Mouse (Mus musculus): Measurements from ENCODE around the gene Ccdc65.
A peak's percentile ranks its signal among the peaks of the same experiment; 100 is the strongest.

Gene Ccdc65

DNA sequence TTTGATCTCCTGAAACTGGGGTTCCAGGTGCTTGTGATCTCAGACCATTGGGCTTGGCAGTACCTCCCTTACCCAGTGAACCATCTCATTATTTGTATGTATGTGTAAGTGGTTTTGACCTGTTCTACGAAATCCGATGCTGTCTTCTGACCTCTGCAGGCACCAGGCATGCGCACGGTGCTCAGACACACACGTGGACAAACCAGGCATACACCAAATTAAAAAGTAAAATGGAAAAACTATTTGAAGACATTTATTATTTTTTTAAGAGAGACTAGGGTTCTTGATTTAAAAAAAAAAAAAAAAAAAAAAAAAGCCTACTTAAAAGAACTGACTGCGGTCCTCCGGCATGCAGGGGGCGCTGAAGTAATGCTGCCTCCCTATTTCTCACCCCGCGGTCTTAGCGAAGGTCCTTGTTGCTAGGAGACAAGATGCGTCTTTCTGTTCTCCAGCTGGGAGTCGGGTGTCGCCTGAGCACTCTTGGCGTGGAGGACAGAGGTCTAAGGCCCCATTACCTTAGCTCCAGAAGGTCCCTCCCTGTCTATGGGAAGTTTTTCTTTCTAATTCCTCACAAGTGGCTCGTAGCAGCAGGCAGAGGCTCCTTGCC is at the start of gene Ccdc65:
Gene Ccdc65 (plus strand): TSS at position 442 of the 607 bp plus-strand sequence.
- peak; percentile 57 to 74 for DNase-seq (ENCODE audit: low read depth in 1 of 2, low spot score in 2 of 2)

DNA sequence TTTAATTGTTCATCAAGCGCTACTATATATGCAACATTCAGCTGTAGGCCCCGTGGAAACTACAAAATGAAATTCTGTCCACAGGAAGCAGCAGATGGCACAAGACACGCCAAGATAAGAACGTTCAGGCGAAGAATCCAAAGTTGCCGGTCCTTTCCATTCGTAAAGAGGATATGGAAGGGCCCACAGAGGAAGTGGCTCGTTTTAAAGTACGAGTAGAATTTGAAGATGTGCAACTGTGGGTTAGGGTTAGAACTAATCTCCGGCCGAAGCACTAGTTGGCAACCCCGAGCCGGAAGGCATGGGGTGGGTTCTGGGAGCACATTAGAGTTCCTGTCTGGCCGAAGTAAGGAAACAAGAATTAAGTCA is 45.8 kb upstream of the Ccdc65 start:
- DNase-seq (ENCODE audit: low read depth in 1 of 2, low spot score in 2 of 2): no peak

DNA sequence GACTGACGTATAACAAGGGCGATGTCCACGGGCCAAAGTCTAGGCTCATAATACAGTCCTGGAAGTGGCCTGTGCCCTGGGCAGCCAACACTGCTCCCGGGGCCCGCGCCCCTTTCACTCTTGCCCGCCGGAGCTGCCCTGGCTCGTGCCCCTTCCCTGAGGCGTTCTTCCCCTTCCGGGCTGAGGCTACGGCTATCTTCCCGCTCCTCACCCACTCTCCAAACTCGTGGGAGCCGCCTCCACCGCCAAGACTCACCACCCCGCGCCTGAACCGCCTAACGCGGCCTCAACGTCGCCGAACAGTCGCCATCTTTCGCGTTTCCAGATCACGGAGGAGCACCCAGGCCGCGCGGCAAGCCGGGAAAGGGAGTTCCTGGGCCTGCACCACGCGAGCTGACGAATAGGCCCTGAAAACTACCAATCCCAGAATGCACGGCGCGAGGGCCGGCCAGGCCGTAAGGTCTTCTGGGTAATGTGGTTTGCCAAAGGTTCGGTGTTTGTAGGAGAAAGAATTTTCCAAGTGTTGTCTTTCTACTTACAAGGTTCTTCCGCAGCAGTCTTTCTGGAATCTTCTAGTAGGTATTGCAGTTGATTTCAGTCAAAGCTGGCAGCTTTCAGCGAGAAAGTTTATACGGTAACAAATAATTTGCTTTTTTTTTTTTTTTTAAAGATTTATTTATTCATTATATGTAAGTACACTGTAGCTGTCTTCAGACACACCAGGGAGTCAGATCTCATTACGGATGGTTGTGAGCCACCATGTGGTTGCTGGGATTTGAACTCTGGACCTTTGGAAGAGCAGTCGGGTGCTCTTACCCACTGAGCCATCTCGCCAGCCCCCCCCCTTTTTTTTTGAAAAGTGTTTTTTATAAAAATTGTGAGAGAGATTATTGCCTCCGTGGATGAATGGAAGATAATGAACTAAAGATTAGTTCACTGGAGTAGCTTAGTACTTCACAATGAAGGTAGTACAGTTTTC is 45.2 kb upstream of the Ccdc65 start, which contains the start of gene Ddx23:
Gene Ddx23 (minus strand): TSS at position 328 of the 979 bp plus-strand sequence.
- DNase-seq (ENCODE audit: low read depth in 1 of 2, low spot score in 2 of 2): peak; percentile 79 to 88

DNA sequence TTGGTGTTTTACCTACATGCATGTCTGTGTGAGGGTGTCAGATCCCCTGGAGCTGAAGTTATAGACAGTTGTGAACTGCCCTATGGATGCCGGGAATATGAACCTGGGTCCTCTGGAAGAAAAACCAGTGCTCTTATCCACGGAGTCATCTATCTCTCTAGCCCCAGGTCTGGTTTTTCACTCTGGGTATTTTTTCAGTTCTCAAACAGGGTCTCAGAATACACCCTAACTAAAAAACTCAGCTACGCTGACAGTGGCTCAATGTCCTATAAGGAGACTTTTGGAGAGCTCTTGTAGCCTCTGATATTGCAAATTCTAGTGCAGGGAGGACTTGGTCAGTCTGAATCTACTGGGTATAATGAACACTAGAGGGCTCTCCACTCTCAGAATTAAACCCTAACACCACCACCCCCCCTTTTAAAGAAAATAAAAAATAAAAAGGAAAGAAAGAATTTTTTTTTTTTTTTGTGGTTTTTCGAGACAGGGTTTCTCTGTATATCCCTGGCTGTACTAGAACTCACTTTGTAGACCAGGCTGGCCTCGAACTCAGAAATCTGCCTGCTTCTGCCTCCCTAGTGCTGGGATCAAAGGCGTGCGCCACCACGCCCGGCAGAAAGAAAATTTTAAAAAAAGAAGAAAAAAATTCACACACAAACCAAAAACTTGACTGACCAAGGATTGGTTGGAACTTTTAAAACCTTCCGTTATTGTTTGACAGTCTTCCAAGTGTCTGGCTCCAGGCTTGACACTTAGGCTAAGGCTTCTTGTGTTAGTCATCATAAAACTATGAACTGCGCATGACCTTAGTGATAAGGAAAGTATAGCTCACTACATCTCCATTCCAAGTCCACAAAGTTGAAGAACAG is 43.7 kb upstream of the Ccdc65 start:
- no peak for DNase-seq (ENCODE audit: low read depth in 1 of 2, low spot score in 2 of 2)

DNA sequence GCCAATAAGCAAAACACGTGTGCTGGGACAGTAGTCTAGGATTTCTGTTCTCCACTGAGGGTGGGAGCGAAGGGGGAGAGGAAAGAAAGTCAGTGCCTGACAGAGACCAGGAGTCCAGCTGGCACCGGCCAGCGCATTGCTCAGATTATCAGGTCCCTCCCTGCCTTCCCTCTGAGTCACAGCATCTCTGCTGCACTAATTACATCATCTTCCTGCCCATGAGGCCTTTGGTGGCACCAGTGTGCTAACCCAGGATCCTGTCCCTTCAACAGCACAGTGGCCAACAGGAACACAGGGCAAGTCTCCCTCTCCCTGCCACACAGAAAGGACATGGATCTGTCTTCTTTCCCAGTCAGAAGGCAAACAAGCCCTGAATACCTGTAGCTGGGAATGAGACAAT is 35.4 kb upstream of the Ccdc65 start:
- DNase-seq (ENCODE audit: low read depth in 1 of 2, low spot score in 2 of 2): no peak

DNA sequence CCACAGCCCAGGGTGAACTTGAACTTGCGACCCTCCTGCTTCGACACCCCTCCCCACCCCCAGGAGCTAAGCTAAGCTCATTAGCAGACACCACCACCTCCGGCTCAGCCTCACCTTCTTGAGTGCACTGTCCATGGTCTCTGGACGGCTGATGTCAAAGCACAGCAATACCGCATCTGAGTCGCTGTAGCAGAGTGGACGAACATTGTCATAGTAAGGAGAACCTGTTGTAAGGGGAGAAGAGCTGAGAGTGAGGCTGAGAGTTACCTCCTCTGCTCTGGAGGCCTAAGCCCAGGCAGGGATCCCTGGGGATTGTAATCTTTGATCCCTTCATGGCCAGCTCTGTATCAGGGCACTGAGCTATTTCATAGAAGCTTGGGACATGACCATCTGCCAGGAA is 34.3 kb upstream of the Ccdc65 start:
- DNase-seq (ENCODE audit: low read depth in 1 of 2, low spot score in 2 of 2): no peak

DNA sequence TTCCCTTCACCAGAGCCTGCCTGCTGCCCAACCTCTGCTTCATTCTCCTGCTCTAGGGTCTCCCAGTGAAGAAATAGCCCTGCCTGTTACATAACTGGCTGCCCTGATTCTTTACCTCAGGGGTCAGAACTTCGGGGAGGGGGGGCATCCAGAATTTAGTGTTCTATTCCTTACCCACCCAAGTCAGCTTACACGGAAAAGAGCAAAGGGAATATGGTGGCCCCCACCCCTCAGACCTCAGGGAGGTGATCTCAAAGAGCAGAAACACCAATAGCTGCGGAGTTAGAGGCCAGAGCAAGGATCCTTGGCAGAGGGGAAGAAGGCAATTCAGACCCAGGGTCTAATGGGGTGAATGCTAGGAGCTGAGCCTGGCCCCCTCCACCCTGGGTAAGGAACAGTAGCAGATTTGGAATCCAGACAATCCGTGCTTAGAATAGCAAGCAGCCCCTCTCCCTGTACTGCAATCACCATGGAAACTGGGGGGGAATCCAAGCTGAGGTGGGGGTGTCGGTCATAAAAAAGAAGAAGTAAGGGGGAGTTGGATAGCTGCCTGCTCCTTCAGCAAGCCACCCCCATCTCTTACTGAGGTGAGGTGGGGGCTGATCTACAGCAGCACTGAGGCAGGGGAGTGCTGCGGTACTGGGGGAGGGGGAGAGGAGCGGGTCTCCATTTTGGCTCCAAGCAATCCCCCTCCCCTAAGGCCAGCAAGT is 33.6 kb upstream of the Ccdc65 start:
- no peak for DNase-seq (ENCODE audit: low read depth in 1 of 2, low spot score in 2 of 2)

DNA sequence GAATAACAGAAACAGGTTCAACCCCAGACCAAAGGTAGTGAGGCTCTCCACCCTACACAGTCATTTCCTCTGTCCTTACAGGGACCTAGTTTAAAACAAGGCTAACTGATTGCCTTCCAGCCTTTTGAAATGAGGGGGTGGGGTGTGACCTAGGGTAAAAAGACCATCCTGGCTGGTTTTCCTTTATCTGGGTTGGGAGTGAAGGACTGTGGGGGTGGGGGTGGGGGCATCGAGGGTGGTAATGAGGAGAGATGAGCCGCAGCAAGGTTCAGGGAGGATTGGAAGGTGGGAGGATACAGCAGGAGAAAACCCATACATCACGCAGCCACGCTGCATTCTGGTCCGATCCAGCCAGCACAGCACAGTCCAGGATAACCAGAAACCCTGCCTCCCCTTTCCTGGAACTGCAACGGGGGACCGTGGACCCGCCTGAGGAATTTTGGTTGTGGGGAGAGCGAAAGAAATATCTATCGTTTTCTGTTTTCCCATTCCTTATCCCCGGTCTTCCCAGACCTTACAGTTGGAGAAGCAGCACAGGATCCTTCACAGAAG is 32.9 kb upstream of the Ccdc65 start:
- no peak for DNase-seq (ENCODE audit: low read depth in 1 of 2, low spot score in 2 of 2)

DNA sequence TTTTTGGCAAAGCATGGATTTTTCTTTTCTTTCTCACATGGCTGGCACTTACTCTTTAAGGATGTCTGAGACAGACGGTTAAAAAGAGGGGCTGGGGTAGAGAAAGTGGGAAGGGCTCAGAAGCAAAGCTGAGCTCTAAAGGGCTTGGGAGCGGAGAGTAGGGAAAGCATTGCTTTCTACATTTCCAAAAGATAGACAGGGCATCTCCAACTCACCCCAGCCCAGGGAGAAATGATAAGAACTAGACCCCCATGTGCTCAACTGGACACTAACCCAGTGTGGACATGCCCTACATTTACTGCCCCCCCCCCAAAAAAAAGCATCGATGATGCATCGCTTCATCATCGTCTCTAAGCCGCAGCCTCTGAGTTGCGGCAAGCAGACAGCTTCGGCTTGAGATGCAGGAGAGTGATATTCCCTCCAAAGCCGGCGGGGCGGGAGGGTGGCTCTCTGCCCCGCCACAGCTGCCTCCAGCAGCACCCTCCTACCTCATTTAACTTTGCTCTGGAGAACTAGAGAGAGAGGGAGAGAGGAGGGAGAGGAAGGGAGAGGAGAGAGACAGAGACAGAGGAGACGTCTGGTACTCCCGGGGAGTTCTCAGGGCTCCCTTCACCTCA is 32.3 kb upstream of the Ccdc65 start:
- no peak for DNase-seq (ENCODE audit: low read depth in 1 of 2, low spot score in 2 of 2)

DNA sequence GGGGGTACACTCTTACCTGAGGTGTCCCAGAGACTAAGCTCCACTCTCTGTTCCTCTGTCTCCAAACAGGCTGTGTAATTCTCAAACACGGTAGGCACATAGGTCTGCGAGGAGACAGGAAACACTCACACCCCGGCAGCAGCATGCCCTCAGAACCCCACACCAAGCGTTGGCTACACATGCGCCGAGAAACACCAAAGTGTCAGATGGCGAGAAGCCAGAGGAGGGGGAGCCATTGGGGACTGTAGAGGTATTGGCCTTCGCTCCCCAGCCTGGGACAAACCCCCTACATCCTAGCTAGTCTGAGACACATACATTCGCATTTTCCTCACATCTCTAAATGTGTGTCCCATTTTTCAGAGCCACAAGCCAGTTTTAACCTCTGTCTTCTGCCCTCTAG is 31.5 kb upstream of the Ccdc65 start:
- no peak for DNase-seq (ENCODE audit: low read depth in 1 of 2, low spot score in 2 of 2)

DNA sequence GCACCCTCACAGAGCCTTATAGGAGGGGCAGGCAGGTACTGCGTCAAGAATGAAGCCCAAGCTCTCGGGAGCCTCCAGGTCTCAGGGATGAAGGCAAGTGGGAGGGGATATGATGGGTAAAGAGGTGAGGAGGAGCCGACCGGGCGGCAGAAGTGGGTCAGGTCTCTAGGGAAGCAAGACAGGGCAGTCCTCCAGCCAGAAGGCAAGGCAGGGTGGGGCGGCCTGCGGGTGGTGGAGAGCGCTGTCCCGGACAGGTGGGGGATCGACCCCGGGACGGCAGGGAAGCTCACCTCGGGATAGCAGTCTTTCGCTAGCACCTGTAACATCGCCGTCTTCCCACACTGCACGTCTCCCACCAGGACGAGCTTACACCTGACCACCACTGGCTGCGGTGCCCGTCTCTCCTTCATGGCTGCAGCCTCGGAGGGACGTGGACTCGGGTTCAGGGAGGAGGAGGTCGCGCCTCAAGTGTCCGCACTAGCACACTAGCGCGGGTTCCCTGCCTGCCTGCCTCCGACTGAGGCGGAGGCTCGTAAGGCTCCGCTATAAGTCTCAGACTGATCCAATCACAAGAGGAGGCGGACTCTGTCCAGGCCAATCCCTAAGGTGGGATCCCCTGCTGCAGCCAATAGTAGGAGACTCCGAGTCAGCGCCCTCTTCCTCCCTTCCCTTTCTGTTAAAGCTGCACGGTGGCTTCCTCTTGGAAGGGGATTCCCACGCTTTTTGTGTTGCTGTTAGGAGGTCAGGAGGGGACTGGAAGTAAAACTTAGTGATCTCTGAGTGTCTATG is 30.9 kb upstream of the Ccdc65 start, which contains the start of gene Rnd1:
Gene Rnd1 (minus strand): TSS at position 522 of the 789 bp plus-strand sequence.
- DNase-seq (ENCODE audit: low read depth in 1 of 2, low spot score in 2 of 2): peak; percentile 49 to 76

DNA sequence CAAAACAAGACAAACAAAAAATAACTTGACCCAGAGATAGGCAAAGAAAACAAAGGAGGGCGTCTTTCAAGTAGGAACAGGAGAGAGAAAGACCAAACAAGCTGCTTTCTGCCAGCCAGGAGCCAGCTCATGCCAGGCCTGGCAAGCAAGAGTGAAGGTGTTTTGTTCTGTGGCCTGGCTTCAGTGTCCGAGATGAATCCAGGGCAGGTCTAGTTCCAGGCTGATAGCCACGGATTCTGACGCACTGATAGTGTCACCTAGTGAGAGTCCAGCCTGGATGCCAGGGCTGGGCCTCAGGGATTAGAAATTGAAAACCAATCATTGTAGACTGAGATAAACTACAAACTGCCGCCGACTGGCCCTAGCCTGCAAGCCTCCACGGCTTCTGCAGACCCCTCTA is 30.0 kb upstream of the Ccdc65 start:
- DNase-seq (ENCODE audit: low read depth in 1 of 2, low spot score in 2 of 2): no peak

DNA sequence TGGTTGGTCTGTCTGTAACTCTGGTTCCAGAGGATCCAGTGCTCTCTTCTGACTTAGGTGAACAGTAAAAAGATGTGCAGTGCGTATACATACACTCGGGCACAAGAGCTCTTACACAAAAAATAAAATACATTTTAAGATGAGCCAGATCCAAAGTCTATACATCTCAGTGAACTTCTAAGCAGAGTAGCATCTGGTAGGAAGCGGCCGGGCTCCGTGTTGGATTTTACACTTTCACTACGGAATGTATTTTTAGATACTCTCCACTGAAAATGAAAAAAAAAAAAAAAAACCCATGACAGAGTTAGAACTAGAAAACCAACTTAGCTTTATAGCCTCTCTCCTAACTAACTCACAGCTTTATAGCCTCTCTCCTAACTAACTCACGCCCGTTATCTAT is 27.3 kb upstream of the Ccdc65 start:
- DNase-seq (ENCODE audit: low read depth in 1 of 2, low spot score in 2 of 2): no peak

DNA sequence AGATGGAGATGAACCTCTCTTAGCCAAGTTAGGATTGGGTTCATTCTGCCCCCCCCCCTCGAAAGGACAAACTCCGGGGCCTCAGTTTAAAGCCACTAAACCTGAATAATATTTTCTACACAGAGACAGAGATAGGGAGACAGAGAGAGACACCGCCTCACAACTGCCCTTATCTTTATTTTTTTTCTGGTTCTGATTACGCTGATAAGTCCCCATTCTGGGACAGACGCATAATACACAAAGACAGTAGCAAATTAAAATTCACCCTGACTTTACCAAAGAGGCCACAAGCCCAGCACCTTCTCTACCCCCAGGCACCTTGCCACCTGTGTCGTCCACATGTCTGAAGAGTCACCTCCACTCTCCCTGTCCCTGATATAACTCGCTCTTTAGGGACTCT is 26.4 kb upstream of the Ccdc65 start:
- no peak for DNase-seq (ENCODE audit: low read depth in 1 of 2, low spot score in 2 of 2)

DNA sequence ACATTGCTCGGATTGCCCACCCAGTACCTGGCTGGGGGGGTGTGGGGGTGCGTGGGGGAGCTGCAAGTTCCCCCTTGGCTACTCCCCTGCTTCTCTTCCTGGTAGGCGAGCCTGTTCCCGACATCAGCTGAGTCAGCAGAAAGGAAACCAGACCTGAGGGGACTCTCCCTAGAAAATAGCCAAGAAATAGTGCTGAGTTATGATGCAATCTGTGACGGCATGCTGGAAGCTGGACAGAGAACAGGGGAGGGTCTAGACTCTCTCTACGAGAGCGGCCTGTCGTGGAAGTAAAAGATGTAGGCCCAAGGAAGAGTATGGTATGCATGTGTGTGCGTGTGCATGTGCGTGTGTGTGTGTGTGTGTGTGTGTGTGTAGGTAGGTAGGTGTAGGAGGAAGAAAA is 24.8 kb upstream of the Ccdc65 start:
- DNase-seq (ENCODE audit: low read depth in 1 of 2, low spot score in 2 of 2): no peak

DNA sequence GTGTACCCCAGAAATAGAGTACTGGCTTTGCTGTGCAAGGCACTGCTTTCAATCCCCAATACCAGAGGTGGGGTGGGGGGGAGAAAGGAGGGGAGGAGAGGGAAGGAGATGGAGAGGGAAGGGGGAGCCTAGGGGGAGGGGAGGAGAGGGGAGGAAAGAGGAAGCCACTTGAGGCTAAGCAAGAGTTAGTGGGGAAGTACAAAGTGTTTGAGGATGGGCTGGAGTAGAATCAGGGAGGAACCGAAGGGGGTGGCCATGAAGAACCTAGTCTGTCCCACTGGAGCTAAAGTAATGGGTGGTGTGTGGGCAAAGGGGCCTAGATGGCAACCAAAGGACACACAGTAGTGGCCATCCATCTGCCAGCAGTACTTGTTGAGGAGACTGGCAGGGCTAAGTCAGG is 24.3 kb upstream of the Ccdc65 start:
- DNase-seq (ENCODE audit: low read depth in 1 of 2, low spot score in 2 of 2): no peak

DNA sequence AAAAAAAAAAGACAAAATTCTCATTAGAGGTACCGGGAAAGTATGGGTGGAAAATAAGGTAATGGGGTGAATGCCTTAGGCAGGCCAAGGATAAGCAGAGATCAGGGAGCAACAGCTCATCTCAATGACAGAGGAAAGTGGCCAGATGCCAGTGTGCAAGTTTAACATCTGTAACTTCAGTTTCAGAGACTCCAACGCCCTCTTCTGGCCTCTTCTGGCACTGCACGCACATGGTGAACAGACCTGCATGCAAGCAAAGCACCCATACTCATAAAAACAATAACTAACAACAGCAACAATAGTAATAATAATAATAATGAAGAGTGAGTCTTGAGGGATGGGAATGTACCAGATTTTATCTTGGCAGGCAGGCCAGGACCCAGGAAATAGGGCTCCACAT is 22.1 kb upstream of the Ccdc65 start:
- no peak for DNase-seq (ENCODE audit: low read depth in 1 of 2, low spot score in 2 of 2)

DNA sequence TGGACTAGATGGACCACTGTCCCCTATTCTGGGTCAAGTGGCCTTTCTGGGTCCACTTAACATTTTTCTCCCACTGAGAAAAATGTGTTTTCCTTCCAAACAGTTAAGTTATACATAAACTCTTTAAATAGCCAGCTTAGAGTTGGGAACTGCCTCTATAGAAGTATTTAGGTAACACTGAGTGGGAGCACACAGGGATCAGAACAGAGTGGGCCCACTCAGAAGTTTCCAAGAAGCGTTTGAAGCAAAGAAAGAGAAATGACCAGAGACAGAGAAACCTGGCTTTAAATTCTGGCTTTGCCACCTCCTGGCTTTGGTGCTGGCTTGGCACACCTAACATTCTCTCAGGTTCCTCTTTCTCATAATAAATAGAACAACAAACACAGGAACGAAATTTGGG is 18.3 kb upstream of the Ccdc65 start:
- DNase-seq (ENCODE audit: low read depth in 1 of 2, low spot score in 2 of 2): no peak

DNA sequence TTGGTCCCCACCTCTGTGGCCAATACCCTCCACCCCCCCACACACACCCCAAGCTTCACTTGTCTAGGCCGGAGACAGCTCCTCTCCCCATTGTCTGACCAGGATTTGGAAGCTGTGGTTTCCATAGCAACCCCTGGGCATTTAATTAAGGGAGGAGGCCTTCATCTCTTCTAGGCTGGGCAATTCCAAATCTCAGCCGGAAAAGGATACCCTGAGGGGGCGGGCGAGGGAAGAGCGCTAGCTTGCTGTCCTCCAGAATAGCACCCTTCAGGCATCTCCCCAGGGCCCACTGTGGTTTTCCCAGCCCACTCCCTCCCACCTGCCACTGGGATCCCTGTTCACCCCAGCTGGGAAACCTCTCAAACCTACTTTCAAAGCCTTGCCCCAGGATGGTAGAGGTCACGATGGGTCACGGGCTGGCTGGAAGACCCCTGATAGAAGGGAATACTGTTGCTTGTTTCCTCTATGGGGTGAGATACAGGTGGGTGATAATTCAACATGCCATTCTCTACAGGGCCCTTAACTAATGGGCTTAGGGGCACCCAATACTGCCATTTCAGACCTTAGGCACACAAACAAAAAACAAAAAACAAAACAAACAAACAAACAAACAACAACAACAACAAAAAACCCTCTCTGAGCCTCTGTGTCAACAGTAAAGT is 16.4 kb upstream of the Ccdc65 start:
- no peak for DNase-seq (ENCODE audit: low read depth in 1 of 2, low spot score in 2 of 2)

Measured in monocyte, adult 2 months (primary cell).